ENCODE assay signal across 29 mouse cellular contexts in the genomic region with DNA sequence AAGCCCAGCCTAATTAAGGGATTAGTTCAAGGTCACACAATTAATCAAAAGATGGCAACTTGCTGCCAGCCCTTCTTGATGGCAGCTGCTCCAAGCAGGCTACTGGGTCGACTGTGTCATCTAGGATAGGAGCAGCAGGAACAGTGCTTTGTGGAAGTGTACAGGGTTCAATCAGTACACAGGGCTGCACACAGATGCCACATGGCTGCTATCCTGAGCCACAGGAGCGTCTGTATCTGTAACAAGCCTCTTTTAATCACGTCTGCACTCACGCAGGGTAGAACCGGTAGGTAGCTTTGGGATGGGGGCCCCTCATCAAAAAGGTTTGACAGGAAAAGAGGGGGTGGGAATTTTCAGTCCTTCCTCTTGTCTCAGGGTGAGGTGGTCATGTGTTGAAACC.
DNase-seq lines count a peak whose midpoint lies in the region; ATAC-seq and TF ChIP-seq lines count a peak whose summit lies in the region.
"Had no signal": no experiment of that assay in that cellular context is flagged by ENCODE, and none has a peak within 500 bp of the region (broad histone marks: within the 10 kb centered on the region; RNA-seq: fewer than 3 reads in every experiment).

No protein-coding gene starts in this region.

- no peak overlapping the region for H3K9ac ChIP-seq in hindbrain, postnatal 0 days (replicated peaks; ENCODE audit: low read length)
- H3K9ac ChIP-seq in midbrain, embryonic 13.5 days (replicated peaks): no peak overlapping the region
- no peak overlapping the region for H3K9ac ChIP-seq in midbrain, embryonic 11.5 days (ENCODE audit: low read length)
- H3K9ac ChIP-seq: embryonic facial prominence, embryonic 12.5 days; embryonic facial prominence, embryonic 15.5 days; forebrain, postnatal 0 days; heart, embryonic 13.5 days; hindbrain, embryonic 14.5 days had no signal

- no peaks in the 10 kb centered on the region for H3K9me3 ChIP-seq in hindbrain, embryonic 10.5 days
- H3K9me3 ChIP-seq in hindbrain, postnatal 0 days (ENCODE audit: low read length): no peaks in the 10 kb centered on the region
- no peaks in the 10 kb centered on the region for H3K9me3 ChIP-seq in midbrain, embryonic 13.5 days
- H3K9me3 ChIP-seq in midbrain, embryonic 11.5 days (ENCODE audit: control insufficient read depth, low read length): no peaks in the 10 kb centered on the region
- H3K9me3 ChIP-seq: embryonic facial prominence, embryonic 12.5 days; embryonic facial prominence, embryonic 15.5 days; G1E; heart, embryonic 10.5 days; heart, embryonic 13.5 days had no signal

- no peak for TF ChIP-seq POLR2A in kidney, adult 2 months (IDR thresholded peaks at IDR 0.05; ENCODE audit: low read depth, low read length)
- TF ChIP-seq POLR2A in small intestine, adult 2 months (IDR thresholded peaks at IDR 0.05; ENCODE audit: low read depth, low read length): no peak

- peaks cover 14% of the 10 kb centered on the region for H3K4me1 ChIP-seq in hindbrain, embryonic 10.5 days (replicated peaks)
- no peaks in the 10 kb centered on the region for H3K4me1 ChIP-seq in hindbrain, postnatal 0 days (ENCODE audit: insufficient read depth, low read length)
- H3K4me1 ChIP-seq in kidney, adult 2 months (ENCODE audit: control insufficient read depth, insufficient read depth, low read length): peaks cover 13% of the 10 kb centered on the region; the same call in 1 of the 2 replicates
- peaks cover 10% of the 10 kb centered on the region; the same call in 1 of the 2 replicates for H3K4me1 ChIP-seq in midbrain, embryonic 13.5 days (replicated peaks)
- peaks cover 4% of the 10 kb centered on the region; the same call in 1 of the 2 replicates for H3K4me1 ChIP-seq in midbrain, embryonic 11.5 days (ENCODE audit: control insufficient read depth, insufficient read depth, low read length)
- peaks cover 25% of the 10 kb centered on the region; the same call in 1 of the 2 replicates for H3K4me1 ChIP-seq in small intestine, adult 2 months (ENCODE audit: control insufficient read depth, insufficient read depth, insufficient read length, low read length)
- H3K4me1 ChIP-seq: embryonic facial prominence, embryonic 12.5 days; heart, embryonic 13.5 days had no signal

- DNase-seq in hindbrain, embryonic 10.5 days (ENCODE audit: low spot score): no peak
- no peak for DNase-seq in hindbrain, postnatal 0 days (ENCODE audit: low spot score)
- no peak for DNase-seq in kidney, adult 2 months
- no peak for DNase-seq in kidney, postnatal 14 days
- no peak for DNase-seq in midbrain, embryonic 11.5 days (ENCODE audit: low spot score, missing footprints)
- DNase-seq: adrenal gland, adult 2 months; adrenal gland, postnatal 14 days; B cell, adult 2 months; cerebellum, adult 11 months; cerebellum, adult 2 months; cerebellum, adult 9-11 months; cerebellum, postnatal 25 days; forebrain, postnatal 0 days; gastrocnemius, adult 2 months; gastrocnemius, postnatal 14 days; heart, adult 18-20 months; heart, postnatal 14 days; heart, postnatal 4 days had no signal

- no peak for TF ChIP-seq CTCF in hindbrain, postnatal 0 days (IDR thresholded peaks at IDR 0.05; ENCODE audit: low read depth)
- no peak for TF ChIP-seq CTCF in kidney, adult 2 months (conservative IDR thresholded peaks at IDR 0.05; ENCODE audit: insufficient read depth, insufficient read length, low read depth, low read length)
- TF ChIP-seq CTCF in small intestine, adult 2 months (IDR thresholded peaks at IDR 0.05; ENCODE audit: extremely low read depth, insufficient read length, insufficient replicate concordance, low read depth, low read length): no peak

- 0 out of 2 replicates have a peak overlapping the region, but pooled peaks have one; percentile 40 for H3K27ac ChIP-seq in hindbrain, embryonic 10.5 days
- no peak overlapping the region for H3K27ac ChIP-seq in hindbrain, postnatal 0 days
- peak overlapping the region; percentile 15; the same call in 1 of the 2 replicates for H3K27ac ChIP-seq in kidney, adult 2 months (ENCODE audit: insufficient read depth, low read depth, low read length)
- no peak overlapping the region for H3K27ac ChIP-seq in midbrain, embryonic 13.5 days
- no peak overlapping the region for H3K27ac ChIP-seq in midbrain, embryonic 11.5 days (ENCODE audit: low read depth, low read length)
- H3K27ac ChIP-seq in small intestine, adult 2 months (ENCODE audit: insufficient read depth, low read depth, low read length): peak overlapping the region; percentile 27
- H3K27ac ChIP-seq: embryonic facial prominence, embryonic 12.5 days; embryonic facial prominence, embryonic 15.5 days; gastrocnemius, adult 2 months; heart, embryonic 10.5 days; heart, embryonic 13.5 days; hindbrain, embryonic 14.5 days had no signal

- no peak overlapping the region for H3K4me3 ChIP-seq in hindbrain, embryonic 10.5 days
- H3K4me3 ChIP-seq in hindbrain, postnatal 0 days (ENCODE audit: low read length): no peak overlapping the region
- H3K4me3 ChIP-seq in kidney, adult 2 months (ENCODE audit: insufficient read depth, low read depth, low read length): no peak overlapping the region
- no peak overlapping the region for H3K4me3 ChIP-seq in midbrain, embryonic 13.5 days (replicated peaks)
- H3K4me3 ChIP-seq in midbrain, embryonic 11.5 days (ENCODE audit: low read depth, low read length): no peak overlapping the region
- H3K4me3 ChIP-seq in small intestine, adult 2 months (ENCODE audit: low read depth, low read length): no peak overlapping the region
- H3K4me3 ChIP-seq: embryonic facial prominence, embryonic 12.5 days; embryonic facial prominence, embryonic 15.5 days; gastrocnemius, adult 2 months; heart, embryonic 10.5 days; heart, embryonic 13.5 days had no signal

- no peaks in the 10 kb centered on the region for H3K27me3 ChIP-seq in hindbrain, embryonic 10.5 days (ENCODE audit: insufficient read depth, poor library complexity, severe bottlenecking)
- H3K27me3 ChIP-seq in hindbrain, postnatal 0 days (ENCODE audit: insufficient read depth, low read length): no peaks in the 10 kb centered on the region
- no peaks in the 10 kb centered on the region for H3K27me3 ChIP-seq in kidney, adult 2 months (replicated peaks; ENCODE audit: control insufficient read depth, insufficient read depth, low read length)
- H3K27me3 ChIP-seq in midbrain, embryonic 13.5 days: no peaks in the 10 kb centered on the region
- H3K27me3 ChIP-seq in midbrain, embryonic 11.5 days (ENCODE audit: control insufficient read depth, insufficient read depth, low read length): no peaks in the 10 kb centered on the region
- no peaks in the 10 kb centered on the region for H3K27me3 ChIP-seq in small intestine, adult 2 months (ENCODE audit: control insufficient read depth, insufficient read depth, low read length)
- H3K27me3 ChIP-seq: CH12.LX; embryonic facial prominence, embryonic 12.5 days; embryonic facial prominence, embryonic 15.5 days; heart, embryonic 13.5 days; Patski had no signal

- no peak overlapping the region for H3K4me2 ChIP-seq in hindbrain, postnatal 0 days (ENCODE audit: low read depth, low read length)
- H3K4me2 ChIP-seq in midbrain, embryonic 13.5 days (replicated peaks): no peak overlapping the region
- H3K4me2 ChIP-seq in midbrain, embryonic 11.5 days: no peak overlapping the region
- H3K4me2 ChIP-seq: embryonic facial prominence, embryonic 12.5 days; embryonic facial prominence, embryonic 15.5 days; heart, embryonic 13.5 days; hindbrain, embryonic 14.5 days had no signal

- no peak for ATAC-seq in hindbrain, postnatal 0 days
- 0 out of 2 replicates have a peak, but pooled peaks have one; percentile 3 for ATAC-seq in midbrain, embryonic 13.5 days
- no peak for ATAC-seq in midbrain, embryonic 11.5 days (ENCODE audit: low FRiP score)
- ATAC-seq: forebrain, embryonic 14.5 days; forebrain, postnatal 0 days; Patski had no signal

- peaks cover 34% of the 10 kb centered on the region for H3K36me3 ChIP-seq in hindbrain, embryonic 10.5 days
- H3K36me3 ChIP-seq in hindbrain, postnatal 0 days (ENCODE audit: insufficient read depth, low read length): peaks cover 27% of the 10 kb centered on the region
- no peaks in the 10 kb centered on the region for H3K36me3 ChIP-seq in kidney, adult 2 months (ENCODE audit: control insufficient read depth, insufficient read depth, low read length)
- H3K36me3 ChIP-seq in midbrain, embryonic 13.5 days: peaks cover 56% of the 10 kb centered on the region
- no peaks in the 10 kb centered on the region; the same call in 1 of the 2 replicates for H3K36me3 ChIP-seq in midbrain, embryonic 11.5 days (ENCODE audit: control insufficient read depth, insufficient read depth, low read length)
- H3K36me3 ChIP-seq in small intestine, adult 2 months (ENCODE audit: control insufficient read depth, insufficient read depth, low read length): peaks cover 10% of the 10 kb centered on the region; the same call in 1 of the 2 replicates
- H3K36me3 ChIP-seq: G1E had no signal

- 78% methylated on average over 5 of the region's 5 CpGs for WGBS in hindbrain, embryonic 10.5 days
- 66% methylated on average over 5 of the region's 5 CpGs for WGBS in hindbrain, postnatal 0 days
- WGBS in kidney, adult 2 months: 78% methylated on average over 5 of the region's 5 CpGs
- 72% methylated on average over 5 of the region's 5 CpGs for WGBS in midbrain, embryonic 13.5 days
- WGBS in midbrain, embryonic 11.5 days: 71% methylated on average over 5 of the region's 5 CpGs
- WGBS in small intestine, adult 2 months: 74% methylated on average over 5 of the region's 5 CpGs

Comparison
In these comparisons a context has a peak if more than half of its experiments do, and no peak if none do; other contexts are left out.
1. H3K27ac ChIP-seq: peak in hindbrain, embryonic 10.5 days (single experiment), kidney, adult 2 months (single experiment) and small intestine, adult 2 months (single experiment); none in hindbrain, postnatal 0 days (single experiment), midbrain, embryonic 13.5 days (single experiment) and midbrain, embryonic 11.5 days (single experiment).